Mouse (Mus musculus) heart, postnatal 0 days (tissue): ENCODE measurements around the gene Tex264. TPM values are rescaled to one million over a fixed set of nuclear protein-coding genes. Genes with fewer than 3 reads are reported as not detected.

Source experiments
- ATAC-seq: fragments of 200-750 bp; cut with Nextera tagmentation; 2 replicates; pipeline ENCODE4 v1.8.0; 2017; ENCODE audit warnings: low read depth, moderate number of reproducible peaks, moderate library complexity; ENCODE audit not compliant: insufficient read depth
- DNase-seq: peaks from one replicate; pipeline ENCODE4 v3.0.0-alpha.2; 2016; ENCODE audit warnings: low spot score
- H3K27ac ChIP-seq: fragments of 300-500 bp; sonication (generic); 2 replicates; pipeline ENCODE4 v1.5.1; 2014; ENCODE audit warnings: low read depth, mild to moderate bottlenecking
- H3K27me3 ChIP-seq: fragments of 300-500 bp; sonication (generic); 2 replicates; pipeline ENCODE4 v1.6.1; 2014; ENCODE audit warnings: low read length, mixed read lengths; ENCODE audit not compliant: control insufficient read depth, insufficient read depth
- H3K36me3 ChIP-seq: fragments of 300-500 bp; sonication (generic); replicated peaks from 2 replicates; pipeline ENCODE4 v1.6.1; 2014; ENCODE audit warnings: low read length, mixed read lengths; ENCODE audit not compliant: control insufficient read depth, insufficient read depth
- H3K4me1 ChIP-seq: fragments of 300-500 bp; sonication (generic); 2 replicates; pipeline ENCODE4 v1.6.1; 2014; ENCODE audit warnings: antibody characterized with exemption; ENCODE audit not compliant: control insufficient read depth, insufficient read depth
- H3K4me2 ChIP-seq: fragments of 300-500 bp; sonication (generic); 2 replicates; pipeline ENCODE4 v1.6.1; 2014; ENCODE audit warnings: low read depth, mild to moderate bottlenecking, low read length, moderate library complexity
- H3K4me3 ChIP-seq: fragments of 300-500 bp; sonication (generic); 2 replicates; pipeline ENCODE4 v1.5.1; 2014; ENCODE audit warnings: low read depth, low read length
- H3K9ac ChIP-seq: fragments of 300-500 bp; sonication (generic); replicated peaks from 2 replicates; pipeline ENCODE4 v1.6.1; 2014; ENCODE audit warnings: low read depth, low read length, mixed read lengths
- H3K9me3 ChIP-seq: fragments of 300-500 bp; sonication (generic); replicated peaks from 2 replicates; pipeline ENCODE4 v1.6.1; 2016; ENCODE audit warnings: low read length; ENCODE audit not compliant: control insufficient read depth
- CTCF ChIP-seq: IDR thresholded peaks from 2 replicates; pipeline ENCODE4 v1.5.1; 2016; ENCODE audit warnings: antibody characterized with exemption, control low read depth, low read depth
- EP300 ChIP-seq: IDR thresholded peaks from 2 replicates; pipeline ENCODE4 v1.6.1; 2016; ENCODE audit warnings: antibody characterized with exemption, low read depth
- WGBS: fragments of 180-500 bp; shearing (Covaris S2); extraction: QIAGEN DNeasy Blood & Tissue Kit; methylation state at CpG from one replicate; pipeline ENCODE4 v1.1.7; 2014; 5-methylcytosine and 5-hydroxymethylcytosine counted together
- polyA plus RNA-seq: library from polyadenylated mRNA; unstranded; fragments of >200 nt; fragmentation: Nextera tagmentation; extraction: Ambion mirVana; gene quantifications from 2 replicates; pipeline ENCODE4 v1.2.1, GENCODE M21; 2015
- total RNA-seq: library from RNA; depleted of rRNA; stranded (reverse); fragments of >200 nt; gene quantifications from 2 replicates; pipeline ENCODE4 v1.2.3, GENCODE M21; 2014; ENCODE audit warnings: low replicate concordance; rRNA removed

Gene Tex264
- total RNA-seq (30.9 and 122 TPM in 2 replicates), polyA plus RNA-seq (44.6 and 47.9 TPM in 2 replicates)

DNA sequence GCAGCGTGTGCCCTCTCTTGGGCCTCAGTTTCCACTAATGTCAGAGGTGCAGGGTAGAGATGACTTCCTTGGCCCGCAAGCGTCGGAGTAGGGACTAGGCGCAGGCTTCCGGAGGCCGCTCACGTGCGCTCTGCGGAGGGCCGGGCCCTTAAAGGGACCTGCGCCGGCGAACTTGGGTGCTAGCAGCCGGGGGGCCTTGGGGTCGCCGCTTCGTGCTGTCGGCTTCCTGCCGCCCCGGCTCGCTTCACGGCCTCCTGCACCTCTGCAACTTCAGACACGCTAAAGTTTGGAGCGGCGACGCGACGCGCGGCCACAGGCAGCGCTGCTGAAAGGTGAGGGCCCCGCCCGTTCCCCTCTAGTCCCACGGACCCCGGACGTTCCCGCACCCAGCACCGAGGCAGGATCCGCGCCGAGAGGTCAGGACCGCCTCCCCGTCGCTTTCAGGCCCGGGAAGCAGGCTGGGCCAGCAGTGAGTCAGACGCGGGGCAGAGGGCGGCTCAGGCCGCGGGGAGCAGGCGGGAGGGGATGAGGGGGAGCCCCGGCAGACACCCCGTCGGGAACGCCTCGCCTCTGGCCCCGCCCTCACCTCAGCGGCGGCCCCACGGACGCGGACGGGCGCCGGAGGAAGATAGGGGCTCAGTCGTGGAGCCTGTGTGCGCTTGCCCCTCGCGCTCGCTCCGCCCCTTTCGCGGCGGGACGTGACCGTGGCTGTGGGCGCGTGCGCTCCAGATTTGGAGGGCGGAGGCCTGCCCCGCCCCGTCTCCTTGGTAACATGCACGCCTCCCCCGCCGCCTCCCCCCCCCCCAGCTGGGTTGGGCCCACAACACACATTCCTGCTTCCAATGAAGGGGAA is at the start of gene Tex264:
Gene Tex264, minus strand, starts transcription at position 679 of the 853 bp plus-strand sequence.
- Histone ChIP-seq H3K36me3 (peaks cover 8% of the 10 kb centered on the region), H3K9ac (peak within 1 kb of the TSS; percentile 76), H3K27me3 (no peaks in the 10 kb centered on the region), H3K27ac (peak within 1 kb of the TSS; percentile 75), H3K9me3 (no peaks in the 10 kb centered on the region), H3K4me3 (peak within 1 kb of the TSS; percentile 88), H3K4me1 (0 out of 2 replicates have a peak, but pooled peaks cover 8% of the 10 kb centered on the region), H3K4me2 (peak within 1 kb of the TSS; percentile 93)
- TF ChIP-seq CTCF (no peak), EP300 (no peak)
- DNase-seq (peak; percentile 62), ATAC-seq (peak; percentile 83)
- WGBS: under 1% methylated on average over 69 of the region's 86 CpGs

DNA sequence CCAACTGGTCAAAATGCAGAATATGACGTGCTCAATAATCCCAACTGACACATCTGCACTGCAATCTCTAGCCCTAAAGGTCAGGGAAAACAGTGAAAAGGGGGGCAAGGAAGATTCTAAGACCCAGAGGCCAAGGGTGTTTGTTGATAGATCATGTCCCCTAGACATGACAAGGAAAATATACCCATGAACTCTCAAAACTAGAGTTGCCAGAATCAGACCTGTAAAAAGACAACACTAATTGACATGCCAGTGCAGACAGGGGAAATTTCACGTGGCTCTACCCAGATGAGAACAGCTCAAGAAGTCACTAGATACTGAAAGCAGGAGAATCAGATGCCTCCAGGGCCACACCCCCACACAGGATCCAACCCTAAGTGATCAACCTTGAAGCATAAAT is 48.0 kb upstream of the Tex264 start:
- TF ChIP-seq CTCF (no peak), EP300 (no peak)
- no peaks in the 10 kb centered on the region for H3K36me3 ChIP-seq
- no peak overlapping the region for H3K4me3 ChIP-seq
- H3K4me1 ChIP-seq: no peaks in the 10 kb centered on the region
- no peak for ATAC-seq
- DNase-seq: no peak
- H3K9ac ChIP-seq: no peak overlapping the region
- no peaks in the 10 kb centered on the region for H3K9me3 ChIP-seq
- H3K4me2 ChIP-seq: no peak overlapping the region
- 68% methylated on average over 2 of the region's 2 CpGs for WGBS
- no peaks in the 10 kb centered on the region for H3K27me3 ChIP-seq
- no peak overlapping the region for H3K27ac ChIP-seq

DNA sequence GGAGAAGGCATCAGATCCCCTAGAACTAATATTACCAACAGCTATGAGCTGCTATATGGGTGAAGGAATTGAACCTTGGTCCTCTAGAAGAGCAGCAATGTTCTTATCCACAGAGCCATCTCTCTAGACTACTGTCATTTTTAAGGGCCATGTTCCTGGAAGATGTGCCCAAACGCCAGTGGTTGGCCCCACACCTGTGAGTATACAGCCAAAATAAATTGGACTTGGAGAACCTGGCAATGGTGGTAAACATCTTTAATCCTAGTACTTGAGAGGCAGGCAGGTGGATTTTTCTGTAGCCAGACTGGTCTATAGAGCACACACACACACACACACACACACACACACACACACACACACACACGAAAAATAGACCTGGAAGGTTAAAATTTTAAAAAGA is 43.7 kb upstream of the Tex264 start:
- Histone ChIP-seq H3K4me2 (no peak overlapping the region), H3K36me3 (no peaks in the 10 kb centered on the region), H3K27me3 (no peaks in the 10 kb centered on the region), H3K27ac (no peak overlapping the region), H3K4me1 (0 out of 2 replicates have a peak, but pooled peaks cover 3% of the 10 kb centered on the region), H3K4me3 (no peak overlapping the region), H3K9ac (no peak overlapping the region), H3K9me3 (no peaks in the 10 kb centered on the region)
- 97% methylated on average over 2 of the region's 2 CpGs for WGBS
- no peak for ATAC-seq
- TF ChIP-seq CTCF (no peak), EP300 (no peak)
- DNase-seq: no peak

- ATAC-seq: no peak
- TF ChIP-seq EP300 (no peak), CTCF (no peak)
- H3K4me2 ChIP-seq: no peak overlapping the region
- no peaks in the 10 kb centered on the region for H3K36me3 ChIP-seq
- H3K9ac ChIP-seq: no peak overlapping the region
- H3K4me1 ChIP-seq: 0 out of 2 replicates have a peak, but pooled peaks cover 3% of the 10 kb centered on the region
- DNase-seq: no peak
- no peak overlapping the region for H3K27ac ChIP-seq
- no peak overlapping the region for H3K4me3 ChIP-seq
- 67% methylated on average over 1 of the region's 1 CpGs for WGBS
- no peaks in the 10 kb centered on the region for H3K27me3 ChIP-seq
- no peaks in the 10 kb centered on the region for H3K9me3 ChIP-seq
Observed at GRCm38 (mm10) chr9:106726891-106727290, 41.2 kb upstream of the Tex264 start.

DNA sequence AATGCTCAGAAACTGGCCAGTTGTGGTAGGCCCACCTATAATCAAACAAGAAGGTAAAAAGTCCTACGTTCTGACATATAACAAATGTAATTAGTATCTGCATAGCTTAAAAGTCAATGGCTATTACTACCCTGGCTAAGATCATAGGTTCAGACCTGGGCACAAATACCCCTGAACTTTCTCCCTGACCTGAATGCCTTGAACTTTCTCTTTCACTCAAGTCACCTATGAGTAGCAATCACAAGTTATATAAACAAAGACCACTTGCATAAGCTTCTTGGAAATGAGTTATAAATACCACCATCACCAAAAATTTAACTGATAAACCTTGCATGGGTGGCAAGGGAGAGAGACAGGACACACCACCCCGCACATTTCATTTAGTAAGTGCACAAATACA is 39.7 kb upstream of the Tex264 start:
- H3K9ac ChIP-seq: no peak overlapping the region
- H3K4me1 ChIP-seq: 0 out of 2 replicates have a peak, but pooled peaks cover 3% of the 10 kb centered on the region
- TF ChIP-seq CTCF (no peak), EP300 (no peak)
- no peaks in the 10 kb centered on the region for H3K9me3 ChIP-seq
- no peak overlapping the region for H3K4me2 ChIP-seq
- no peaks in the 10 kb centered on the region for H3K36me3 ChIP-seq
- WGBS: 95% methylated on average over 2 of the region's 2 CpGs
- no peak overlapping the region for H3K27ac ChIP-seq
- DNase-seq: no peak
- H3K4me3 ChIP-seq: no peak overlapping the region
- ATAC-seq: no peak
- H3K27me3 ChIP-seq: no peaks in the 10 kb centered on the region
